Mouse (Mus musculus) layer of hippocampus, adult 9-10 months (tissue): ENCODE data around the gene Mrpl12.
A peak's percentile ranks its signal among the peaks of the same experiment; 100 is the strongest.
"Not testable (repeated sequence)": the region's sequence is repeated elsewhere in the genome, so short reads cannot be mapped to it uniquely, and the experiment has no call there.

Experiments used
- DNase-seq: peaks from one replicate; pipeline ENCODE4 v3.0.0; 2022; ENCODE audit warnings: low spot score

Gene Mrpl12

DNA sequence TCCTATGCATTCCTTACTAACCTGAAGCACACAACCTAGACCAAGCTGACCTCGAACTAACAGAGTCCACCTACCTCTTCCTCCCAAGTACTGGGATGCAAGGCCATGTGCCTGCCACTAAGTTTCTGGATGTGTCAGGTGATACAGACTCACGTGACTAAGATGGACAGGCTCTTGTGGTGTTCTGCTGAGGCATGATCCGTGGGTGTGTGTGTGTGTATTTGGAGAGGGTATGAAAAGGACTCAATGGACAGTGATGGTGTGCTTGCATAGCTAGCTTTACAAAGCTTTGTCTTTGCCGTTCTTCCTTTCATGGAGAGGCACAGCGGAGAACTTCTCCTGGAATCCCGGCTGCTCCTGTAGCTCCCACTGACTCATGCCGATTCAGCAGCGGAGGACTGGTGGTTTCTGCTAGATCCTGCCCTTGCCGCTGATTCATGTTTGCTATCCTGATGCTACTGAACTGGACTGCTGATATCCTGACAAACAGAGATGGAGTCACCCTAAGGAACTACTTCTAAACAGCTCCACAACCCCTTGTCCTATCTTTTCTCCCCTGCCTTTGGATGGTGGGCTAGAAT, 24.0 kb downstream of the Mrpl12 start:
- DNase-seq = no peak

DNA sequence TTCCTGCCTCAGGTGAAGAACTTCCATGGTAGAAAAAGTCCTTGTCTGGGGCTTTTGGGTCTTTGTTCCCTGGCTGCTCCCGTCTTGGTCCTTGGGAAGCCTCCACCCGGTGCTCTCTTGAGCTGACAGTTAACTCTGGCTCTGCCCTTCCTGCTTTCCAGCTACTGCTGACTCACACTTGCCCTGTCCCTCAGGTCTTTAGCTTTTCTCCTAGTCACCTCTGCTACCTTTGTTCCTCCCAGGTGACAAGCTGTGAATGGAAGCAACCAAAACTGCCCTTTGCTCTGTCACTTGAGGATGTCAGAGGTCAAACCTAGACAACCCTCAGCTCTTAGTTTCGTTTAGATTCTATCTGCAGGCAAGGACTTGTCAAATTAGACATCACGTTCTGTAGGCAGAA, 25.5 kb downstream of the Mrpl12 start:
- DNase-seq = no peak

DNA sequence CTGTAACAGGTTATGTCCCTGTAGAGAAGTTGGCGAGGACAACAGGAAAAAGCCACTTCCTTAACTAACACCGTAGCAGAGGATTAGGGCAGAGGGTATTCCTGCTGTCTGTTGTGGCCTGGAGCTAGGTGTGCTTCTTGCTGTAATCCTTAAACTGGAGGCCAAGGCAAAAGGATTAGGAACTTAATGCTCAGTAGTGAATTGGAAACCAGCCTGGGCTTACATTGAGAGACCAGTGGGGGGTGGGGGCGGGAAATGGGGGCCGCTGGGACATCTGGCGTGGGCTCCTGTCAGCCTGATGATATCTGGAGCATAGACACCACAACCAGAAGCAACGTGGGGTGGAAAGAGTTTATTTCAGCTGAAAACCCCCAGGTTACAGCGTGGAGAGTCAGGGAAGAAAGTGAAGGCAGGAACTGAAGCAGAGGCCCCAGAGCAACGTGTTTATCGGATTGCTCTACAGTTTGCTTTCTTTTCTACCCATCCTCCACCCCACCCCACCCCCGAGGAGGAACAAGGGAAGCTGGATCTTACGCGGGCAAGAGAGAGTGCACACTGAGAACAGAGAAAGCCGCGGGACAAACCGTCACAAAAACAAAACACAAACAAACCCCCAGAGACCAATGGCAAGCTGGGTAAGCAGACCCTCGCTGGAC, 26.1 kb downstream of the Mrpl12 start:
- DNase-seq = no peak

DNA sequence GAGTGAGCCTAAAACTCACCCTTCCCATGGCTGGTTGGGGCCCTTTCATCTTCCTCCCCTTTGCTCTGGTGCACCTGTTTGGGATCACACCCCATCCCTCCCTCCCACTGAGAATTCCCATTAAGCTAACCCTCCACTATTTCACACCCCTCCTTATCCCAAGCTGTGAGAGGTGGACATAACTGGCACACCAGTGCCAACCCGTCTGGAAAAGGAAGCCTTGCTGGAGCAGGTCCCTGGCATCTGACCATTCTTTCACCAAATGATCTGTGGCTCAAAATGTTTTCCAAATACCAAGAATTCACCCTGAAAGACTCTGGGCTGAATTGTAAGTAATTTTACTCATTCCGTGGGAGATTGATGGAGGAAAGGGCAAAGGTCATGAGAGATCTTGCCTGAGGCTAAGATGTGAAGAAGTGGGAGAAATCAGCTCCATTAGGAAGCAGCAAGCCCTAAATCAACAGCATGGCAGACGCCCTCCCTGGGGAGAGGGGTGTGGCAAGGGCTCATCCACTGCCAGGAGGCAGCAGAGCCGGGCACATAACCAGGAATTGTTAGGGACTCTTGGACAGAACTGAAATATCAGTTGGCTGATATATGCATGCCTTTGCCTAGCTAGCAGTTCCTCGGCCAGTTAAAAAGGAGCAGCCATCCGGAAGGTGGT, 28.5 kb downstream of the Mrpl12 start:
- no peak for DNase-seq

DNA sequence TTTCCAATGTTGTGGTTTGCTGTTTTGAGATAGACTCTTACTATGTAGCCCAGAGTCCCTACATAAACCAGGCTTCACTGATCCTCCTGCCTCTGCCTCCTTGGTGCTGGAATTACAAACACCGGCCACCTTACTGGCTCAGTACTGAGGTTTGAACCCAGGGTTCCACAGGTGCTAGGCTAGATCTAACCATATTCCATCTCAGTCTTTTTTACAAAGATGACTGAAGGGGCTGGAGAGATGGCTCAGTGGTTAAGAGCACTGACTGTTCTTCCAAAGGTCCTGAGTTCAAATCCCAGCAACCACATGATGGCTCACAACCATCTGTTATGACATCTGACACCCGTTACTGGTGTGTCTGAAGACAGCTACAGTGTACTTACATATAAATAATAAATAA, 29.8 kb downstream of the Mrpl12 start:
- not testable (repeated sequence) for DNase-seq

DNA sequence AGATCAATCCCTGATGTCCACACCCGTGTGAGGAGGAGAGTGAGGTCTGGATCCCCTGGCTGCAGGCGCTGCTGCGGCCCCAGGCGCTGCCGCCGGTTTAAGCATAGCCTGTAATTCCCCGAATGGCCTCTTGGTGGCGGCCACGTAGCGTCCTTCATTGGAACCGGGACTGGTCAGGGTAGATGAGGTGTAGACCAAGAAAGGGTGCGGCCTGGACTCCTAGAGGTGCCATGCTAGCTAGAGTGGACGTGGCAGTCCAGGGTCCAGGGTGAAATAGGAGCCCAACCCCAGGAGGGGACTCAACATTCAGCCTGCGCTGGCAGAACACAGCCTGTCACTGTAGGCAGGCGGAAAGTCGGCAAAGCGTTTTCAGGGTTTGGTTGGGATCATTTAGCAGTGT, 31.2 kb downstream of the Mrpl12 start:
- peak; percentile 74 for DNase-seq

DNA sequence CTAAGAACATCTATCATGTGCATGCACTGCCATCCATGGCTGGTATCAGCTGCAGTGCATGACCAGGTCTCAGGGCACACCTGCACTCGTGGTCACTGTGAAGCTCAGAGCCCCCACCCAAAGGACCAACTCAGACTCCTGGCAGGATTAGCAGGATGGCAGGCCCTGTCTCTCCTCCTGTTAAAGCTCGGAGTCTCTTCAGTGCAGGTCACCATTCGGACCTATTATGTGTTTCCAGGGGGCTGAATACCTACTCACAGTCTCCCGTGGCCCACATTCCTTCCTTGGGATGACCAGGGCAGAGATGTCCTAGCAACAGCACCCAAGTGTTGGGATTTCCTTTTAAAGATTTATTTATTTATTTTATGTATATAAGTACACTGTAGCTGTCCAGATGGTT, 32.7 kb downstream of the Mrpl12 start:
- no peak for DNase-seq

DNA sequence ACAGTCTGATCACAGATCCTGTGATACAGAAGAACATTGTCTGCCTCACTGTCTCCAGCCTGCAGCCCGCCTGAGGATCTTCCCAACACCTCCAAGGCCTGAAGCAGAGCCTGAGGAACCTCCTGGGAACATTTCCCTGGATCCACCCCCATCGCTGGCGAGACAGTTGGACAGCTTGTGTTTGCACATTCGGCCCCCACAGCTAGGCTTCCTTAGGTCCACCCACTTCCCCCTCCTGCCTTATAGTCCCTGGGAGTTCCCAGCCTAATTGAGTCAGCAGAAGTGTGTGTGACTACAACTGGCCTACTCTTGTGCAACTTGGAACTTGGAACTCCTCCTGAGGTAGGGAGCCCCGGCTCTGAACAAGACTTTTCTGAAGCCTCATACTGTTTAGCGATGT, 33.6 kb downstream of the Mrpl12 start:
- DNase-seq = peak; percentile 42

DNA sequence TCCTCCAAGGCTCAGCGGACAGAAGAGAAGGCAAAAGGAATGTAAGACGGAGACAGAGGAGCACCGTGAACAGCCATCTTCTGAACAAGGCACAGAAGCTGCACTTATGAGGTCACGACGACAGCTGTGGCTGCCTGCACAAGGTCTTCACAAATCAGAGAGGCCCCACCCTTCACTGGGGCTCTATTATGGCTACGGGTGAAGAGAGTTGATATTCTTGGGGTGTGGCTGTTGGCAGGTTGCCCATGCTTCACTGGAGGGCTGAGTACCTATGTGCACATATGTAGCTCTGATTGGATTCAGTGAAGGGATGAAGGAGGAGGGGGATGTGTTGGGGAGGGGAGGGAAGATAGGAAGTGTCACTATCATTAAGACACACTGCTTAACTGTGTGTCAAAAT, 34.1 kb downstream of the Mrpl12 start:
- DNase-seq = no peak

DNA sequence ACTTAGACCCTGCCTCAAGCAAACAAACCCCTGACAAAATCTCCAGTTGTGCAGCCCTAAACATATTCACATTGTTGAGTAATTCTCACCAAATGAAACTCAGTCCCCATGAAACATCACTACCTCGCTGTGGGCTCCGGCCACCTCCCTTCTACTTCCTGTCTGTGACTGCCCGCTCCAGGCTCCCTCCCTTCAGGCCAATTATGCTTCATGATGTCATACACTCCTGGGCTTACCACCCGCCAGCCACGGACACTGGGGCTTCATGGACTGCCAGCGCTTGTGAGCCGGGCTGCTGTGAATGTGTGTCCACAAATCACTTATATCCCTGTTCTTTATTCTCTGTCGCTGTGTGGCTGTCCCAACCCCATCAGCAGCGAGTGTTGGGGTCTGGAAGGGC, 35.3 kb downstream of the Mrpl12 start:
- no peak for DNase-seq

DNA sequence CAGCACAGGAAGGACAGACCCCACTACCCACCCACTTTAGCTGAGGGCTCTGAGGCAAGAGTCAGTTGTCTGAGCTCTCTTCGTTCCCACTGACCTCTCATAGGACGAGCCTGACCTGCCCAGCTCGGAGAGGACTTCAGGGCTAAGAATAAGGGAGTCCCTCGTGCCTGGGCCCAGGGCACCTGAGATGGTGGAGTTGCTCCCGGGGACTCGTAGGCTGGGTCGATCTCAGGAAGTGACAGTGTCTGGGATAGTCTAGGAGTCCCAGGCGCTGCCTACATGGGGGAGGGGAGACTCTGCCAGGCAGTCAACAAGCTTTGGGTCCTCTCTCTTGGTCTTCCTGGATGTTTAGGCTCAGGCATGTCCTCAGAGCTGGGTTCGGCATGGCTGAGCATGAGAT, 36.1 kb downstream of the Mrpl12 start:
- no peak for DNase-seq

DNA sequence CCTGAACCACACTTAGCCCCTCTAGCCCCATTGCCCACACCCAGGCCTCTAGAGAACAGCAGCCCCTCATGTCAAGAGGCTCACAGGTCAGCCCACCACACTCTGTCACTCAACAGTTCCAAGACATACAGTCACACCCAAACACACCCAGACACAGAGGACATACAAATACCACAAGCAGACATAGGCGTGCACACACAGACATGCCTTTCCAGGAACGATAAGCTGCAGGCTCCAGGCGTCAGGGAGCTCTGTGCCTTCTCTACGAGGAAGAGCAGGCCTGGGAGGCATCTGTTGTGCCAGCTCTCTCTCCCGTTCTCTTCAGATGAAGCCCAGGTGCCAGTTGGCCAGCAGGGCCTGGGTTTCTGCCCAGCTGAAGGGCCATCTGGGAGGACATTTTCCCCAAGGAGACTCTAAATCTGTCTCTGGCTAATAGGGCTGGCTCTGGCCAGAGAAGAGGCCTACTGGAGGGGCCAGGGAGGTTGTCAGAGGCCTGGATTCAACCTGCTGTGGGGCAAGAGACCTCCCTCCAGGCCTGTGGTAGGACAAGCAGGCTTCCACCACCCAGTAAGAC, 36.6 kb downstream of the Mrpl12 start:
- no peak for DNase-seq

DNA sequence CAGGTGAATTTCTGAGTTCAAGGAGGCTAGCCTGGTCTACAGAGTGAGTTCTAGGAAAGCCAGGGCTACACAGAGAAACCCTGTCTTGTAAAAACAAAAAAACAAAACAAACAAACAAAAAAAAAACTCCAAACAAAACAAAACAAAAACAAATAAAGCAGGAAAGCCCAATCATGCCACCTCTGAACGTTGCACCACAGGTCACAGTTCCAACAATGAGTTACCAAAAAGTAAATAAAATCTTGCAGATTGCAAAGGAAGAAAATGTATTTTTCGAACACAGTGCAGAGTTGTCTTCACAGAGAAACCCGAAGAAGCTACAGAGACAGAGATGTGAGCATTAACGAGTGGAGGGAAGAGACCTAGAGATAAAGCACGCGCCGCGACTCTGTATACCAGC, 38.2 kb downstream of the Mrpl12 start:
- no peak for DNase-seq

DNA sequence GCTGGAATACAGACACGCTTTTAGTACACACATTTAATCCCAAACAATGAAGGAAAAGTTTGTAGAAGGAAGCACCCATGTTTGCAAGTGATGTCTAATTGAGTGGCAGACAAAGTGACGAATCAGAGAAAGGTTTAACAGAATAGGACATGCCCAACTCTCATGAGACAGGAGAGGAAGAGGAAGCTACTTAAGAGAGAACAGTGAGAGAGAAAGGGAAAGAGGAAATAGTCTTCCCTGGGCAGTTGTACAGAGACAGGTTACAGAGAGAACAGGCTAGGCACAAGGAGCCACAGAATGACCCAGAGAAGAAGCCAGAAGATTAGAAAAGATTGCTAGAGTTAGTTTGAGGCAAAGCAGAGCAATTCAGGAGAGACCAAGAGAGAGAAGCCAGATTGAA, 41.5 kb downstream of the Mrpl12 start:
- DNase-seq = no peak

DNA sequence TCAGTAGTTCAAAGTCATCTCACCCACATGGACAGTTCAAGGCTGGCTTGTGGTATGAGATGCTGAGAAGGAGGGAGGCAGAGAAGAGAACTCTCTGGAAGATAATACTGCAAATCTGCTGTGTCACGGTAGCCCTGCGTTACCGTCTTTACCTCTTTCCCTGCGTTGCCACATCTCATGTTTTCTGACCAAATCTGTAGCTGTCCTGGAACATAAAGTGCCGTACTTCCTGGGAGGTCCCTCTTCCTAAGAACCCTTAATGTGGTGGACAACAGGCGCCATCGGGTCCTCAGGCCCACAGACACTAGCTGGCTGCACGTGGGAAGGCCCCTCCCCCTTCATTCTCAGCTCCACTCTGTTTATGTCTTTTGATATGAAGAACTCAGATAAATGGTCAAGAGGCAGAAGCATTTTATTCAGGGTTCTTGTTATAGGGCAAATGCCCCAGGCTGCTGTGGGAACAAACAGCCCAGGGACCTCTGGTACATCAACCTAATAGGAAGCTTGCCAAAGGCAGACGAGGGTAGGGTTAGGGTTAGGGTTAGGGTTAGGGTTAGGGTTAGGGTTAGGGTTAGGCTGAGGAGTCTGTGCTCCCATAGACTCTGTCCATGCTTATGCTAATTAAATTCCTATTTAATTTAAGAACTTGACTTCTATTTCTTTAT, 43.4 kb downstream of the Mrpl12 start:
- DNase-seq = no peak

DNA sequence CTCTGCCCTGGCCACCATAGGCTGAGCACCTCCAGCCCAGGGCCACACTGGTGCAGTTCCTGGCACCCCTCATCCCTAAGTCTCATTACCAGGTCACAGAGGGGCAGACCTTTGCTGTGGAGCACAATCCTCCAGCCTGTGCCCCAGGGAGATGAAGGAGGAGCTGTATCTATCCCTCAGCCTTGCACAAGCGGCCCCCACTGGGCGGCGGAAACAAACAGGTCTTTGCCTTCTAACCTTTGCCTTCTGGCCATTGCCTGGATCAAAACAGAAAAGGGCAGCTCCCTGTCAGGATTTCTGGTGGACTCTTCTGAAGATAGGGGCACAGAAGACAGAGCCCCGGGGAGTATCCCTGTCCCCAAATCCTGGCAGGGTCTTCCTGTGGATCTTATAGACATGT, 44.5 kb downstream of the Mrpl12 start:
- DNase-seq = no peak

DNA sequence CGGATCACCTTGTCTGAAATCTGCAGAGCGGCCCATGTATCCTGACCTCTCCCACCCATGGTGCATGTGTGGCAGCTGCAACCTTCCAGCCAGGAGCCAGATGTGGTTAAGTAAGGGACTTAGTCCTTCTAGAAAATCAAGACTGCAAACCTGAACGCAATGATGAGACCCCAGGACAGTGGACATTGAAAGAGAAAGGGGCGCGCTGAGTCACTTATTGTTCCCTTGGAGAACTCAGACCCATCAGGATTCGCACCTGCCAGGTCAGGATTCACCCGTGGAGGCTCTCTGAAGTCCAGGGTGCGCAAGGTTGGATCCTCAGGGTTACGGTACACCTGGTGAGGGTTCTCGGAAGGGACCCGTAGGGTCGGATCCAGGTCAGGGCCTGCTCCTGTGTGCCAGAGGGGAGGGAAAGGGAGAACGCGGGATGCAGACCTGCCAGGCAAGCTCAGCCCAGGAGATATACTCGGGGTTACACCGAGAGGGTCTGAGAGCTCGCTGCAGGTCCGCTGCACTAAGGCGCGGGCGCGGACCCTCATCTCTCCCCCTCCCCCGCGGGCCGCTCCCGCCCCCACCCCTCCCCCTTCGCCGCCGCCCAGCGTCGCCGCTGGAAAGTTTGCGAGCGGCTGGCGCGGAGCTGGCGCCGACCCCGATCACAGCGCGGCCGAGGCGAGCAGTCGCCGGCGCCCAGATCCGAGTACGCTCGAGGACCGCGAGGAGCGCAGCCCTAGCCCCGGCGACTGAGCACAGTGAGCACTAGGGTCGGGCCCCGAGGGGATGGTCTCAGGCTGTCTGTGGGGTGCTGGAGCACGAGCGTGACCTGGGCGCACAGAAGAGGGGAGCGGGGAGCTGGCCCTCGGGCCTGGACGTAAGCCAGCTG, 45.9 kb downstream of the Mrpl12 start, which contains the start of gene Gcgr:
Gcgr (plus strand) TSS at position 615 of the 880 bp plus-strand sequence.
- no peak for DNase-seq

DNA sequence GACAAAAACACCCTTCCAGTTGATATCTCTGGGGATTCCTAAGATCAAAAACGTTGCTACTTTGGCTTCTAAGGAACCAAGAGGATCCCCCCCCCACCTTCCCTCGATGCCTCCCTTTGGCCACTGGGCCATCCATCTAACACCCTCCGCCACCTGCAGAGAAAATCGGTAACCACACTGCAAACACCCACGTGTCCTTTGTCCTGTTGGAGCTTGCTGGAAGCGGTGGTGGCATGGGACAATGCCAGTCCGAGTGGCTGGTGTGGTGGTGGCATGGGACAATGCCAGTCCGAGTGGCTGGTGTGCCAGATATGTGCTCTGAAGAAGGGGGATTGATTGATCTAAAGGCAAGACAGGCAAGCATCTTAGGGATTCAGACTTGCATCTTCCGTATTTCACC, 47.2 kb downstream of the Mrpl12 start:
- no peak for DNase-seq

DNA sequence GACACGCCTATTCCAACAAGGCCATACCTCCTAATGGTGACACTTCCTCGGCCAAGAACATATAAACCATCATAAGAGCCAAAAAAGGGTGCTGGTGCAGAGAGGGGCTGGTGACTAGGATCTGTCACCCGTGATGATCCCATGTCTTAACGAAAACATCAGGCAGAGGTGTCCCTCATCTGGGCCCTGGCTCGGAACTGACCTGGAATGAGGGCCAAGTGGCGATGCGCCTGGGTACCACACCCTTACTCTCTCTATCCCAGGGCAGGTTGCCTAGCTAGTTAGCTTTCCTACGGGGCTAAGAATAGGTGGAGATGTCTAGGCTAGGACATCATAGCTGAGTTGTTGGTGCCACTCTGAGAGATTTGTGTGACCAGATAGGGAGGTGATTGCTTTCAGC, 49.7 kb downstream of the Mrpl12 start:
- no peak for DNase-seq

DNA sequence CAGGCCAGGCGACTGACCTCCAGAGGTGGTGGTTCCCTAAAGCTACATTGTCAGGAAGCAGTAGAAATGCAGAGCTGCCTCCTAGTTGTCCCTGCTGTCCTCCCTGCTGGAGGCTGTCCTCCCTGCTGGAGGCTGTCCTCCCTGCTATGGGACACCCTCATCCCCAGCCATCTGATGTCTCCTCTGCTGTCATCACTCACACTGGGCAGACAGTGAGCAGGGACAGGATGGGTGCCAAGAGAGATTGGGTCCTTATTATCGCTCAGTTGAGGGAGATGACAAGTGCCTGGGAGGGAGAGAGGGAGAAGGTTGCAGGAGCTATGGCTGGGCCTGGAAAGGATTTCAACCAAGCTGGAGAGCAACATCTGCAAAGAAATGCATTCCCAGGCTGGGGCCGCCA, 50.7 kb downstream of the Mrpl12 start:
- no peak for DNase-seq

DNA sequence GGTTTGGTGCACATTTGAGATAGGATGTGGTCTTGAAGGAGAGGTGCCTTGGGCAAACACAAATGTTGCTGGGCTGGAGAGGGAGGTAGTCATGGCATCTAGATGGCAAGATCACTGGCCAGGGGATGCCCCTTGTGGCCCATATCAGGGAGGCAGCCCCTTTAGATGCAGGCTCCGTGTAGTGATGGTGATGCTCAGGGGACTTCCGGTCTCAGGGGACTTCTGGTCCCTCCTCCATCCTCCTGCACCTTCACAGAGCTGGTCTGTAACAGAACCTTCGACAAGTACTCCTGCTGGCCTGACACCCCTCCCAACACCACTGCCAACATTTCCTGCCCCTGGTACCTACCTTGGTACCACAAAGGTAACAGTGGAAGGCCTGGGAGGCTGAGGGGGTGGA, 51.4 kb downstream of the Mrpl12 start:
- no peak for DNase-seq

DNA sequence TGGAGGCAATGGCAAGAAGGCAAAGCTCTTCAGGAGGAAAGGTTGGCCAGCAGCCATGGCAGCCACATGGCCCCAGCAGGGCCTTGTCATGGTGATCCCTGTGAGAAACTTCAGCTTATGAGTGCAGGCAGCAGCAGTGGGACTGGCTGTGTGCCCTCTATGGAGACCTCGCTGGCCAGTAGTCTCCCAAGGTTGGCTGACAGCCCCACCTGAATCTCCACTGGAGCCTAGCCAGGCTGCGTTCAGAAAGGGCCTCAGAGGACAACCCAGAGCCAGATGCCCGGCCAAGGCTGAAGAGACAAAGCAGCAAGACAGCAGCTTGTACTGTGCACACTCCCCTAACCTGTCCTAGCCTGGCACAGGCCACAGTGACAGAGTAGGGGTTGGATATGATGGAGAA, 54.1 kb downstream of the Mrpl12 start:
- no peak for DNase-seq
